Mouse (Mus musculus) limb, embryonic 10.5 days (tissue): ENCODE data around the gene Robo4. TPM values are rescaled to one million over a fixed set of nuclear protein-coding genes. Genes with fewer than 3 reads are reported as not detected.

Source experiments
- DNase-seq: peaks from one replicate; pipeline ENCODE4 v3.0.0-alpha.2; 2017; ENCODE audit warnings: low spot score
- H3K27ac ChIP-seq: fragments of 300-500 bp; sonication (generic); 2 replicates; pipeline ENCODE4 v1.5.1; 2016; ENCODE audit warnings: mild to moderate bottlenecking
- H3K27me3 ChIP-seq: fragments of 300-500 bp; sonication (generic); 2 replicates; pipeline ENCODE4 v1.6.1; 2016; ENCODE audit warnings: low read depth, mild to moderate bottlenecking; ENCODE audit not compliant: poor library complexity, severe bottlenecking
- H3K36me3 ChIP-seq: fragments of 300-500 bp; sonication (generic); 2 replicates; pipeline ENCODE4 v1.6.1; 2016; ENCODE audit warnings: mild to moderate bottlenecking, moderate library complexity
- H3K4me1 ChIP-seq: fragments of 300-500 bp; sonication (generic); 2 replicates; pipeline ENCODE4 v1.6.1; 2016
- H3K4me3 ChIP-seq: fragments of 300-500 bp; sonication (generic); 2 replicates; pipeline ENCODE4 v1.5.1; 2016; ENCODE audit warnings: mild to moderate bottlenecking, moderate library complexity
- H3K9me3 ChIP-seq: fragments of 300-500 bp; sonication (generic); replicated peaks from 2 replicates; pipeline ENCODE4 v1.6.1; 2016; ENCODE audit warnings: mild to moderate bottlenecking
- WGBS: fragments of 180-500 bp; shearing (Covaris S2); methylation state at CpG from one replicate; pipeline ENCODE4 v1.1.7; 2016; 5-methylcytosine and 5-hydroxymethylcytosine counted together
- polyA plus RNA-seq: library from polyadenylated mRNA; unstranded; fragments of >200 nt; fragmentation: Nextera tagmentation; extraction: Ambion mirVana; gene quantifications from 2 replicates; pipeline ENCODE4 v1.2.1, GENCODE M21; 2016

Gene Robo4
- polyA plus RNA-seq, 1 experiment from 2014 or later, result 9.9 TPM

DNA sequence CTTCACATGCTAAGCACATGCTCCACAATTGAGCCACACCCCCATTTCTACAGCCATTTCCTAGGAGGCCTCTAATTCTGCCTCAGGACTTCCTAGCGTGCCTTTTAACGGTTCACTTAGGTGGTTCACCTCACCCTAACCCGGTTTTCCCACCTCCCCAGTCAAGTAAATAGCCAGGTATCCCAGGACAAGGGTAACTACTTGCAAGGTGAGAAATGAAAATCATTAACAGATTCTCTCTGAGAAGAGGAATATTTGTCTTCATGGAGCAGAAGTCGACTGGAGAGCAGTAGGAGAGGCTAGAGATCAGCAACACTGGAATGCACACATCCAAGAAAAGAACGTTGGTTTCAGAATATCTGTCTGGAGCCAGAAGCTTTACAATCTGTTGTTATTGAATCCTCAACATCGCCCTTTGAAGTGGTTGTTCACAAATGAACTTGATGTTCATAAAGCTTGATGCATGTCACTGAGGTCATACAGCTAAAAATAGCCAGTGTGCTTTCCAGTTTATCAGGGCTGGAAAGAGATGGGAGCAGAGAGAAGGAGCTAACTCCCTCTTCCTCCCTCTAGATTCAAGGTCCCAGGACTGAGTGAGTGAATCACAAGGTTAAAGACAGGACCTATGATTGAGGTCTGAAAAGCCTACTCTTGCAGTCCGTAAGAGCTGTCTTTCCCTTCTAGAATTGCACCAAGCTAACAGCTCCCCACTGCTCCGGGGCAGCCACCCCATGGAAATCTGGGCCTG is 8.2 kb downstream of the Robo4 start:
- no peak for DNase-seq
- H3K27me3 ChIP-seq, result peaks cover 26% of the 10 kb centered on the region
- peaks cover 6% of the 10 kb centered on the region for H3K4me1 ChIP-seq
- WGBS, result 80% methylated on average over 8 of the region's 8 CpGs
- H3K36me3 ChIP-seq, result no peaks in the 10 kb centered on the region
- H3K4me3 ChIP-seq, result no peak overlapping the region
- no peak overlapping the region for H3K27ac ChIP-seq
- no peaks in the 10 kb centered on the region for H3K9me3 ChIP-seq

GRCm38 (mm10) chr9:37412989-37413388 is 11.3 kb downstream of the Robo4 start:
- H3K27me3 ChIP-seq, result peaks cover 7% of the 10 kb centered on the region
- no peaks in the 10 kb centered on the region for H3K9me3 ChIP-seq
- H3K4me3 ChIP-seq, result no peak overlapping the region
- no peaks in the 10 kb centered on the region for H3K36me3 ChIP-seq
- H3K27ac ChIP-seq, result no peak overlapping the region
- DNase-seq, result no peak
- peaks cover 11% of the 10 kb centered on the region for H3K4me1 ChIP-seq
- WGBS, result 58% methylated on average over 3 of the region's 3 CpGs

DNA sequence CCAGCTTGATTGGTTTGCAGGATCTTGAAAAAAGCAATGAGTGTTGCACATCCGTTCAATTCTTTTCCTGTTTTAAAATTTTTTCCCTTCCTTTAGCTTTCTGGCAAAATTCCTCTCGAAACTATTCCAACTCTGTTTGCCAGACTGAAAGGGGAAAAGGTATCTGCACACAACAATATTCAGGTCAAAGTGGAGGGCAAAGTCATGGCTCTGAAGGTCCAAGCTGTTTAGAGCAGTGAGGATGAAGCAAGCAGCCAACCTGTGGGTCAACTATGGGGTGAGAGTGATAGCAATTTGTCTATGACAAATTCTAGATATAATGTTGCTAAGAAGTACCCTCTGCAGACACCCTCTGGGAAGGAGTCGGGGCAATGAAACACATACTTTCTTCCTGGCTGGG is 13.0 kb downstream of the Robo4 start:
- Histone ChIP-seq H3K4me3 (no peak overlapping the region), H3K27ac (no peak overlapping the region), H3K4me1 (peaks cover 8% of the 10 kb centered on the region; the same call in 1 of the 2 replicates), H3K36me3 (no peaks in the 10 kb centered on the region), H3K27me3 (peaks cover 14% of the 10 kb centered on the region), H3K9me3 (no peaks in the 10 kb centered on the region)
- DNase-seq, result no peak
- WGBS, result 87% methylated on average over 3 of the region's 3 CpGs

DNA sequence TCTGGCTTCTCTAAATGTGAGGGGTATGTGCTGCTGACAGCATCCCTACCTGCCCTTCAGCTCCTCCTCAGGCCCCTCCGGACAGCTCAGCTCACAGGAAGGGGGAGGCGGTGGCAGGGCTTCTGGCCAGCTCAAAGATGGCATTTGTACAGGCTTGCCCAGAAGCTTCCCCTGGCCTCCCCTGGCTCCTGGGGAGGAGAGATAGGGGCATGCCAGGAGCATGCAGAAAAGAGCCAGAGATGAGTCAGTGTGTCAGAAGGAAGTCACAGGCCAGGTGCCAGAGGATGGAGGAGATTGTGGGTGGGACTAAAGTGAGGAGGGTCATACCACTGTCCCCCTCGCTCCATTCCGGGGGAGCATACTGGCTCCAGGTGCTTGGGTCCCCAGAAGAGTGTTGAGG is 17.1 kb downstream of the Robo4 start:
- Histone ChIP-seq H3K4me1 (peaks cover 19% of the 10 kb centered on the region), H3K36me3 (no peaks in the 10 kb centered on the region), H3K27me3 (peaks cover 44% of the 10 kb centered on the region), H3K27ac (no peak overlapping the region), H3K4me3 (no peak overlapping the region), H3K9me3 (no peaks in the 10 kb centered on the region)
- 83% methylated on average over 4 of the region's 4 CpGs for WGBS
- no peak for DNase-seq

GRCm38 (mm10) chr9:37420676-37421075 is 19.0 kb downstream of the Robo4 start:
- H3K9me3 ChIP-seq, result no peaks in the 10 kb centered on the region
- WGBS, result 1% methylated on average over 27 of the region's 27 CpGs
- peak overlapping the region; percentile 42 for H3K4me3 ChIP-seq
- H3K27ac ChIP-seq, result peak overlapping the region; percentile 37; the same call in 1 of the 2 replicates
- DNase-seq, result peak; percentile 92
- H3K36me3 ChIP-seq, result no peaks in the 10 kb centered on the region
- peaks cover 46% of the 10 kb centered on the region for H3K27me3 ChIP-seq
- H3K4me1 ChIP-seq, result peaks cover 19% of the 10 kb centered on the region

- no peak for DNase-seq
- WGBS, result 20% methylated on average over 12 of the region's 12 CpGs
- Histone ChIP-seq H3K27ac (no peak overlapping the region), H3K9me3 (no peaks in the 10 kb centered on the region), H3K27me3 (peaks cover 47% of the 10 kb centered on the region), H3K36me3 (no peaks in the 10 kb centered on the region), H3K4me3 (peak overlapping the region; percentile 42; the same call in 1 of the 2 replicates), H3K4me1 (peaks cover 19% of the 10 kb centered on the region)
Measured at GRCm38 (mm10) chr9:37421239-37421638, 19.5 kb downstream of the Robo4 start.

- H3K9me3 ChIP-seq, result no peaks in the 10 kb centered on the region
- no peaks in the 10 kb centered on the region for H3K36me3 ChIP-seq
- H3K27ac ChIP-seq, result no peak overlapping the region
- H3K4me3 ChIP-seq, result no peak overlapping the region
- peaks cover 82% of the 10 kb centered on the region for H3K27me3 ChIP-seq
- WGBS, result 12% methylated on average over 26 of the region's 26 CpGs
- H3K4me1 ChIP-seq, result peaks cover 29% of the 10 kb centered on the region
- DNase-seq, result no peak
Measured at GRCm38 (mm10) chr9:37429326-37429725, 27.6 kb downstream of the Robo4 start.

DNA sequence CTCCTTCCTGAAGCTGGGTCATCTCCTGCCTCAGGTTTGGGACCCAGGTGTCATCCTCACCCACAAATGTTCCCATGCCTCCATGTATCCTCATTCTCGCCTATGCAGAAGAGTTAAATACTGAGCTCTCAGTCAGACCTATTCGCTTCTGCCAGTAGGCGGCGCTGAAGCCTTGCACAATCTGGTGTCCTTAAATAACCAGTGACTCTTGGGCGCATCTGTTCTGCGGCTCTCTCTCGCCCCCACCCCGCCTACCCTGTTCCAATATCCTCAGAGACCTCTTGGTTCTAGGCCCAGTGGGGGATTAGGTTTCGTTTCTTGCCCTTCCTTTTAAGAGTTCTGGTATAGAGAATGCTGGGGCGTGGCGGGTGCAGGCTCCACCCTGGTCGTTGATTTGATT is 28.9 kb downstream of the Robo4 start:
- no peaks in the 10 kb centered on the region for H3K36me3 ChIP-seq
- 1% methylated on average over 12 of the region's 12 CpGs for WGBS
- H3K27ac ChIP-seq, result no peak overlapping the region
- no peaks in the 10 kb centered on the region for H3K9me3 ChIP-seq
- no peak overlapping the region for H3K4me3 ChIP-seq
- H3K27me3 ChIP-seq, result peaks cover 95% of the 10 kb centered on the region
- H3K4me1 ChIP-seq, result peaks cover 37% of the 10 kb centered on the region
- peak; percentile 91 for DNase-seq

GRCm38 (mm10) chr9:37432026-37432666 is 30.4 kb downstream of the Robo4 start:
- peaks cover 37% of the 10 kb centered on the region for H3K4me1 ChIP-seq
- peaks cover 100% of the 10 kb centered on the region for H3K27me3 ChIP-seq
- no peaks in the 10 kb centered on the region for H3K36me3 ChIP-seq
- no peaks in the 10 kb centered on the region for H3K9me3 ChIP-seq
- no peak overlapping the region for H3K27ac ChIP-seq
- H3K4me3 ChIP-seq, result peak overlapping the region; percentile 42; the same call in 1 of the 2 replicates
- 2% methylated on average over 16 of the region's 17 CpGs for WGBS
- DNase-seq, result peak; percentile 56

- Histone ChIP-seq H3K9me3 (no peaks in the 10 kb centered on the region), H3K36me3 (no peaks in the 10 kb centered on the region), H3K27me3 (peaks cover 99% of the 10 kb centered on the region), H3K27ac (no peak within 1 kb of the TSS), H3K4me3 (peak within 1 kb of the TSS; percentile 42), H3K4me1 (peaks cover 37% of the 10 kb centered on the region)
- under 1% methylated on average over 30 of the region's 40 CpGs for WGBS
- DNase-seq, result peak; percentile 57
Measured at GRCm38 (mm10) chr9:37432720-37433421, 31.2 kb downstream of the Robo4 start, which contains the start of gene Robo3. Gene Robo3, minus strand, starts transcription at chr9:37433246.

DNA sequence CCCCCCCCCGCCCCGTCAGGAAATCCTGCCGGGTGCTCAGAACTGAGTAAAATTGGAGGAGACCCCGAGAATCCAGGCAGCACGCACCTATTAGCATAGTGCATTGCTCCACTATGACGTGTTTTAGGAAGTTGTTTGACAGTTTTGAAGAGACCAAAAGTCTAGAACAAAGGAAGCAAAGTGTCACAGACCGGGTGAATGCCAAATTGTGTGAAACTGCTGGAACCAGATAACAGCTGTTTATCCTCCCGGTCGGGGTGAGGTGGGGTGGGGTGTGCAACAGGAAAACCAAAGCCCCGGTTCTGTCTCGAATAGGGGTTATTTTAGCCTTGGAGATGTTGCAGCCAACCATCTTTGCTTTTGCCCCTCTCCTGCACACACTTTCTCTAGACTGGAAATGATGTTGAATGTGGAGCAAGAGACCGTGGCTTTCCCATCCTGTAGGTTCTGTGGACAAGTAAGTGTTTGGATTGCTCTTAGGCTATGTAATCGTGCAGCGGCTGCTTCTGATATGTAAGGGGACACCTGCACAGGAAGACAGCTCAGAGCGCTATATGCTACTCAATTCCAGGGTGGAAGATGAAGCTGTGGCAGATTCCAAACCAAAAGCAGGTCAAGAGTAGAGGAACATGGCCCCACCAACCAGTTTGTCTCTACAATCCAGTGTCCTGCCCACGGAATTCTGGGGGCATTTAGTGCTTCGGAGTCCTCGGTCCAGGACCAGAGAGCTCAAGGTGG is 32.3 kb downstream of the Robo4 start:
- Histone ChIP-seq H3K27ac (no peak overlapping the region), H3K4me3 (0 out of 2 replicates have a peak overlapping the region, but pooled peaks have one; percentile 42), H3K27me3 (peaks cover 99% of the 10 kb centered on the region), H3K9me3 (no peaks in the 10 kb centered on the region), H3K36me3 (no peaks in the 10 kb centered on the region), H3K4me1 (peaks cover 37% of the 10 kb centered on the region)
- DNase-seq, result no peak
- 2% methylated on average over 18 of the region's 18 CpGs for WGBS

DNA sequence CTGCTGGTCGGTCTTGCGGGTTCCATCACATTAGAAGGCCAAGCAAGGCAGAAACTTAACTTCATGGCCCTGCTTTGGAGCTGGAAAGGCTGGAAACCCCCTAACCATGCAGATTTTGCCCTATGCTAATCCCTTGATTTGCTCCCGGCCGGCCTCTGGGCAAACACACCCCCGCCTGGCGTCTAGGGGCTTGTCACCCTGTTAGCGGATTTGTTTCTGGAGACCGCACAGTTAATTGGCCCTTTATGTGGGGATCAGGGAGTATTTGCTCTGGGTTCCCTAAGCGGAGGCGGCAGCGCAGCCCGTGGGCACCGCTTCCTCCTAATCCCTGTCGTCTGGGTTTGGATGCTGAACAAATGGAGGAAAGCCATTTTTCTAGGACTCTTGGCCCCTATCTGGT is 33.2 kb downstream of the Robo4 start:
- DNase-seq, result no peak
- Histone ChIP-seq H3K4me3 (no peak overlapping the region), H3K36me3 (no peaks in the 10 kb centered on the region), H3K27me3 (peaks cover 95% of the 10 kb centered on the region), H3K4me1 (peaks cover 37% of the 10 kb centered on the region), H3K9me3 (no peaks in the 10 kb centered on the region), H3K27ac (no peak overlapping the region)
- under 1% methylated on average over 14 of the region's 14 CpGs for WGBS
